Mouse (Mus musculus) forelimb bud, embryonic 11.5 days (tissue): ENCODE results near the gene Acads.
A peak's percentile ranks its signal among the peaks of the same experiment; 100 is the strongest.
"Not testable (repeated sequence)": the region's sequence is repeated elsewhere in the genome, so short reads cannot be mapped to it uniquely, and the experiment has no call there.

ENCODE experiments used
- DNase-seq: peaks from one replicate; pipeline ENCODE4 v3.0.0-alpha.2; 2012; ENCODE audit warnings: low read depth, low spot score

Acads gene

DNA sequence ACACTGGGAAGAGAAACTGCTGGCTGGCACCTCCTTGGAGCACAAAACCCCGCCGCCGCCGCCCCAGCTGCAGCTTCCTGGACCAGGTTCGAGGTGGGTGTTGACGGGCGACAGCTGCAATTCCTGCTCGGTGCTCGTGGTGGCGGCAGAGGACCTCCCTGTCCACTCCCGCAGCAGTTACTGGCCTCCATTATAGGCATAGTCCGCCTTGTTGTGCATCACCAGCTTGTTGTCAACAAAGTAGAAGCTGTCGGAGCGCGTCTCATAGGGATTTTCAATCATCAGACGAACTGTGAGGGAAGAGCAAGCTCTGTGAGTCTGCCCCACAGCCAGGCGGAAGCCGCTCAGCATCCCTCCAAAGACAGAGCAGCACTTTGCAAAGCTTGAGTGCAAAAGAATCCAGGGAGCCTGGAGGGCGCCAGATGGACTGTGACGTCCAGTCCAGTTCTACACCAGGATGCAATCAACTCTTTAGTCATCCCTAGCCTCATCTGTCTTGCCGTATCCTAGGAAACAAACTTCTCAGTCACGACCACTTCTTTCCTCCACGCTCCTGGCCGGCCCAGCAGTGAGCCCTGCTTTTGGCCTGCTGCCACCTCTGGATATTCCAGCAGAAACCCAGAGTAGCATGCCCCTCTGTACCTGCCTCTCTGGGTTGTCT lies 6.2 kb upstream of the Acads start:
- peak; percentile 66 for DNase-seq

DNA sequence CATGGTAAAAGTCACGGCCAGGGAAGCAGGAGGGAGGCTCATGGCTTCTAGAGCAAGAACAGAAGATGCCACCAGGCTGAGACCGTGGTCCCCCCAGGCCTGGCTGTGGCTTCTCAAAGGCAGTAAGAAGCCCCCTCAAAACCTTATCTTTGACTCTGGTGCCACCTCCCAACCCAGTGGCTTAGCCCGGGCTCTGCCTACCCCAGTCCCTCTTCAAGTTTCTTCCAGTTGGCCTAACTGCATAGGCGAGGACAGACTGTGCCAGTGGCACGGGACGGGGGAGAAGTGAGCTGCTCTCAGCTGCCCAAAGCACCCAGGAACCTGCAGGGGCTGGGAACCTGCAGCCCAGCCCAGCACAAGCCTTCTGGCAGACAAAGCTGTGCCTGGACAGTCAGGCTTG lies 5.5 kb upstream of the Acads start:
- no peak for DNase-seq

DNA sequence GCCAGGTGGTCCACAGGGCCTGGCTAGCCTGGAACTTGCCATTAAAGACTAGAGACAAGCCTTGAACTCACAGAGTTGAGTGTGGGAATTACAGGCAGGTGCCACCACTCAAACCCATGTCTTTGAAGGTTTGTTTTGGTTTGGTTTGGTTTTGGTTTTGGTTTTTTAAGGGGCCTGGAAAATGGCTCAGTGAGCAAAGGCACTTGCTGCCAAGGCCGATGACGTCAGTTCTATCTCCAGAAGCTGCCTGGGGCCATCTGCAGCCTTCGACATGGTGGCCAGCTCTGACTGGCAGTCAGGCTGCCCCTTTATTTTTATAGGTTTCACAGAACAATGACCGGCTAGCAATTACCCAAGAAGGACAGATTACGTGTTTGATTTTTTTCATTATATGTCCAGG lies 1.8 kb upstream of the Acads start:
- no peak for DNase-seq

DNA sequence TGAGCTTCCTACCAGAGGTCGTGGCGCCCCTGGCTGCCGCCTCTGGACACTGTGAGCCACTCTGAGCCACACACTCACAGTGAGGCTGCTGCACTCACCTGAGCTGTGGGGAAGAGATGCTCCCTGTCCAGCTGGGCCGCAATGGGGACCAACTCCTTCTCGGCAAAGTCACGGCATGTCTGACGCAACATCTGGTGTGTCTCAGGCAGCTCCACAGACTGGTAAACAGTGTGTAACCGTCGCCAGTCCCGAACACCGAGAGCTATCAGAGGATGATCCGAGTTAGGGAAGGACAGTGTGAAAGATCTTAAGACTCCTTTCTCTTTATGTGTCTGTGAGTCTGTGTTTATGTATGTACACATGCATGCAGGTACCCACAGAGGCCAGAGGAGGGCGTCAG lies 1.7 kb downstream of the Acads start:
- no peak for DNase-seq

DNA sequence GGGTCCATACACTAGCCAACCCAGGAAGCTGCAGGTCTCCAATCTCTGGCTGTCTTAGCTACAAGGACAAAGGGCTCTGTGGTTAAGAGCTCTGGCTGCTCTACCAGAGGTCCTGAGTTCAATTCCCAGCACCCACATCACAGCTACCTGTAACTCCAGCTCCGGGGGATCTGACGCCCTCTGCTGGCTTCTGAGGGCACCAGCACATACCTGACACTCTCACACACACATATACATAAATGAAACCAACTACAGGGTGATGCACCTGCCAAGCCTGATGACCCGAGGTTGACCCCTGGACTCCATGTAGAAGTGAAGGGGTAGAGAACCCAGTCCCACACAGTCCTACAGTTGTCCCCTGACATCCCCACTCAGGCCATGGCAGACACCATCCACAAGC lies 2.7 kb downstream of the Acads start:
- no peak for DNase-seq

DNA sequence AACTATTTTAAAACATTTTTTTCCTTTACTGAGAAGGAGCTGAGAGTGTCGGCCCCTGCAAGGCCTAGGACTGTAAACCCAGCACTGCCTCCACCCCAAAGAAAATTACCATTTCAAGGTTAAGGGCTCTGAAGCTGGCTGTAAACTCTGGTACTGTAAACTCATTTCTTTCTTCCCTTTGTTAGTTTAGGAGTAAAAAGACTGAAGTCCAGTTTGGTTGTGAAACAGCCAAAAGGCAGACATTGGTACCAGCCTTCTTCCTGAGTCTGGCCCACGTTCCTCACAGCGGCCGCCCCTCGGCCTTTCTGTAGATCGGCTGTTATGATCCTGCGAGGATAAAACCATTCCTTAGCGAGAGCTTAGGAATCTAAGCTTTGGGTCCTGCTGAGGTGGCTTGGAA lies 4.6 kb downstream of the Acads start:
- DNase-seq = no peak

DNA sequence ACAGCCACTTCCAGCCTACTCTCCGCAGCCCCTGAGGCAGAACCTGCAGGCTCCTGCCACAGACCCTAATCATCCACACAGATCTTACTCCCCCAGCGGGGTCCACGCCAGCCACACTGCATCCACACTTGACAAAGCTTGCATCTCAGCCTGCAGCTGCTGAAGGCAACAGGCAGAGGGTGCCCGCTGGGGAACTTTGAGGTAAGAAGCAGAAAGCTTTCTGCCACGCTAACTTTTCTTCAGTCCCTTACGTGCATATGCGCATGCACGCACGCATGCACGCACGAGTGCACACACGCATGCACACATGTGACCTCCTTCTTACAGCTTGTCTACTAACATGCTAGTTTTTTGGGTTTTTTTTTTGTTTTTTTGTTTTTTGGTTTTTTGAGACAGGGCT lies 5.9 kb downstream of the Acads start:
- no peak for DNase-seq

DNA sequence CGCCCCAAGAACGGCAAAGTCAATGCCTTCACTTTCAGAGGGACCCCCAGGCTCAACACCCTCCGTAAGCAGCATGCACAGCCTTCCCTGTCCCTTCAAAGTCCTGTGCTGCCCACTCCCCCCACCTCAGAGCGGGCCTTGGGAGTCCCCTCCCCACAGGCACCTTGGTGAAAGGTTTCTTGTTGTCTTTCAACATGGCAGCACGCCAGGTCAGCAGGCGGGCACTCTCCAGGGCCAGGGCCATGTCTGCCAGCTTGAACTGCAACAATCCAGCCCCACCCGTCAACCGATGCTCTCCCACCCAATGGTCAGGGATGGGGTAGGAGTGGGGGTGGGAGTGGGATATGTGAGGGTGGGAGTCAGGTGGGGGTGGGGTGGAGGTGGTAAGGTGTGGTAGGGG lies 8.0 kb downstream of the Acads start:
- DNase-seq = no peak

DNA sequence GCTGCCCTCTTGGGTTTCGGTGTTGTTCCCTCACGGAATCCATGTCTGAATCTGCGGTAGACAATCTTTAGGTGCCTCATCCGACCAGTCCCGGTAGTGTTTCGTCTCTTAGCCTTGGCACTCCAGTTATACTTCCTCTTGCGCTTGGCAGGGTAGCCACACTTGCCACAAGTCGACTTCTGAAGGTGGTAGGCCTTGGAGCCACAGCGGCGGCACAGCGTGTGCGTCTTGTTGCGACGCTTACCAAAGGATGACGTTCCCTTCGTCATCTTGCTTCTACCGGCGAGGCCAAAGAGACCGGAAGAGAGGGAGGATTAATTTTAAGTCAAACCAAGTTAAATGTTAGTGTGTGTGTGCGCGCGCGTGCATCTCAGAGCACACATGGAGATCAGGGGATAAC lies 15.9 kb downstream of the Acads start:
- DNase-seq = not testable (repeated sequence)

DNA sequence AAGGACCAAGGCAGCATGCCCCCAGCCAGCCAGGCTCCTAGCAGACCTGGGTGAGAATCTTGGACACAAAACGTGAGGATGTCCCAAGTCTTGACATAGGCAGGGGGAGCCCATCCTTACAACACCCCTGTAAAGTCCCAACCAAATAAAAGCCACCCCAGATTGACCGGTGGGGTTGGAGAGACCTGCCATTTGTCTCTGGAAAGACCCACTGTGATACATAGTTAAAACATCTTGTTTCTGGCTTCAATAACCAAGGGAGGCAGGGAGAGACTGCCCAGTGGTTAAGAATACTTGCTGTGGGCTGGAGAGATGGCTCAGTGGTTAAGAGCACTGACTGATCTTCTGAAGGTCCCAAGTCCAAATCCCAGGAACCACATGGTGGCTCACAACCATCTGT lies 16.9 kb downstream of the Acads start:
- DNase-seq = no peak

DNA sequence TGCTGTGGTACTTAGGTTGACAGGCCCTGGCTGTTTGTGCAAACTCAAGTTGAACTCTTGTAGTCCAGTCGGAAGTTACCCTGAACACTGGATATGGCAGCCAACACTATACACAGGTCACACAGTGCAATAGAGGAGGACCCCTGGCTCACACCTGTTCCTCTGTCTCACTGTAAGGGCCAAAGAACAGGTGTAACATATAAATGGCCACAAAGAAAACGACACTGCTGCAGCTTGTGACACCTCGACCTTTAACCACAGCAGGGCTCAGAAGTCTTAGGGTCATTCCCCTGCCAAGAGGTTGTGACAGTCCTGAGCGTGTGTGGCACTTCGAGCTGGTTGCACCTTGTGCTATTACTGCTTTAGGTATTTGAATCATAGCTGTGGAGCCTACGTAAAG lies 18.7 kb downstream of the Acads start:
- no peak for DNase-seq

DNA sequence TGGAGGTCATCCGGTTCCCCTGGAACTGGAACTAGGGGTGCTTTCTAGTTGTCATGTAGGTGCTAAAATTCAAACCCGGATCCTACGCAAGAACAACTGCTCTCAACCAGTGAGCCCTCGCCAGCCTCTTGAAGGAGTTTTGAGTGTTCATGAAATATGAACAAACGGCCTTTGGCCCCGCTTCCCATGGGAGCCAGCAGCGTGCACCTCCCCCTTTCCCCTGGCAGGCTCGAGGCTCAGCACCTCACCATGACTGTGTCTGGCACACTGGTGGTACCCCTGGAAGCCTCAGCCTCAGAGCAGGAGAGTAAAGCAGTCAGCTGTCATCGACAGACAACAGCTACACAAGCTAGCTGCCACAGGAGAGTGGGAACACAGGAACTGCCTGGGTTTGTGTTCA lies 19.2 kb downstream of the Acads start:
- no peak for DNase-seq

DNA sequence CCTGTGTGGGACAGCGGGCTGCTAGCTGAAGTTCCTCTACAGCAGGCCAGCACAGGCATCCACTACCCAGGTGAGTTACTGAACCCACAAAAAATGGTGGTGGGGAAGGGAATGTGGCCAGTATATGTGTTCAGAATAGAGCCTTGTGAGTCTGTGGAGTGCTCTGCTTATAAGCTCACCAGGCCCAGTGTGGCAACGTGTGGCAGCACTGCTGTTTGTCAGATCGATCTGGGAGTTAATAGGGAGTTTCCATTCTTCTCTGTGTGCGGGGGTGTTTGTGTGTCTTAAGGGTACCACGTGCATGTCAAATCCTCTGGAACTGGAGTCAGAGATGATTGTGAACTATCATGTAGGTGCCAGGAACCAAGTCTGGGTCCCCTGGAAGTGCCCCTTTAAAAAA lies 19.6 kb downstream of the Acads start:
- no peak for DNase-seq

DNA sequence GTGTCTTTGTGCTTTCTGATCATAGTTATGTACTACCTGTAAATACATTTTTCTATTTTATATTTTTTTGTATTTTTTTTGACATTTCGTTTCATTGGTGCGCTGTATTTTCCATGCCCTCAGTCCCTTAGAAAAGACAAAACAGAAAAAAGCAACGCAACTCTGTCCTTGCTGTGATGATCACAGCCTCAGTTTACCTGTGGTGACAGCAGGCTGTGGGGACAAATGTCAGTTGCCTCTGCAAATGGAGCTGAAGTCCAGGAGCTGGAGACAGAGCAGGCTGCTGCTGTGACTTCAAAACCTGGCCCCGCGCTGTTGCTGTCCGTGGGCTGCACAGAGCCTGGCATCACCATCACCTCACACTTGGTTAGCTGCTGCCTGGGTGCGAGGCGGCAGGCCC lies 21.0 kb downstream of the Acads start, which contains the start of gene Gm10401:
Gm10401 (minus strand) TSS at position 101 of the 400 bp plus-strand sequence.
- no peak for DNase-seq

DNA sequence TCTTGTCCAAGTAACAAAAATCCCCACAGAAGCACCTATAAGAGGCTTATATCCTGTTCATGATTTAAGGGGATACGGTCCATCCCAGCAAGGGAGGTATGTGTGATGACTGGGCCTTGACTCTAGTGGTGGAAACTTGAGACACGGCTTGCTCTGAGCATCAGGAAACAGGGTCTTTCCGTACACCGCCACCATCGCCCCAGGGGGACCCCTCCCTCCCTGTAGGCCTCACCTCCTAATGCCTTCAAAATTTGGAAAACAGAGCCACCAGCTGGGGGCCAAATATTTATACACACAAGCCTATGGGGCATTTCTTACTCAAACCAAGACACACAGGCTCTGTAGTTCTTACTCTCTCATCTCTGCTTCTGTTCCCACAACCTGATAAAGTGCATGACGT lies 27.4 kb downstream of the Acads start:
- DNase-seq = no peak

DNA sequence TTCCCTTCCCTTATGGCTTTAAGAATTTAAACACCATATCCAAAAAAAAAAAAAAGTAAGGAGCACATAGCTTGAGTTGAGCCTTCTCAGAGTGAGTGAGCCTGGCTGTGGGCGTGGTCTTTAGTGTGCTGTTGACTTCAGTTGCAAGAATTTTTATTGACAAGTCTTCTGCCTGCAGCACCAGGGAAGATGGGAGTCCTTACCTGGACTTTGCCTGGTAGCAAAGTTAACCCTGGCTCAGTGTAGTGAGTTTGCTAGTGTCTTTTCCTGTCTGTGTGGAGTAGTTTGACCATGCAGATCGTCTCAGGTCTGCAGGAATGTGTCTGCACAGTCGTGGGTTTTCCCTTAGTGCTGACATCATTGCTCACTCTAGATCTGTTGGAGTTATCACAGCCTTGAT lies 28.1 kb downstream of the Acads start:
- no peak for DNase-seq

DNA sequence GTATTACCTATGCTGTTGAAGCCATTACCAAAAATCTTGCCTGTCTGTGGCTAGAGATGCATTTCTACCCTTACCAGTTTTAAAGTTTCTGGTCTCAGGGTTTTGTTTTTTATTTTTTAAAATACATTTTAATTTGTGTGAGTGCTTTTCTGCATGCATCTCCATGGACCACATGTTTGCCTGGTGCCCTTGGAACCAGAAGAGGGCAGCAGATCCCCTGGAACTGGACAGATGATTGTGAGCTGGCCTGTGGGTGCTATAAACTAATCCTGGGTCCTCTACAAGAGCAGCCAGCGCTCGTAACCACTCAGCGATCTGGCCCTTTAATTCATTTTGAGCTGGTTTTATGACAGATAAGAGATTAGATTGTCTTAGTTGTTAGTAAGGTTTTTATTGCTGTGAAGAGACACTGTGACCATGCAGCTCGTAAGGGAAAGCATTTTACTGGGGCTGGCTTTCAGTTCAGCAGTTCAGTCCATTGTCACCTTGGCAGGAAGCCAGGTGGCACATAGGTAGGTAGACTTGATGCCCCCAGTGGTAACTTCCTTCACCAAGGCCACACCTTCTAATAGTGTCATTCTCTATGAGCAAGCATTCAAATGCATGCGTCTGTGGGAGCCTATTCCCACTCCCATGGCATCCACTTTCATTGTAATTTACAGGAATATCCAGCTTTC lies 29.4 kb downstream of the Acads start:
- no peak for DNase-seq

DNA sequence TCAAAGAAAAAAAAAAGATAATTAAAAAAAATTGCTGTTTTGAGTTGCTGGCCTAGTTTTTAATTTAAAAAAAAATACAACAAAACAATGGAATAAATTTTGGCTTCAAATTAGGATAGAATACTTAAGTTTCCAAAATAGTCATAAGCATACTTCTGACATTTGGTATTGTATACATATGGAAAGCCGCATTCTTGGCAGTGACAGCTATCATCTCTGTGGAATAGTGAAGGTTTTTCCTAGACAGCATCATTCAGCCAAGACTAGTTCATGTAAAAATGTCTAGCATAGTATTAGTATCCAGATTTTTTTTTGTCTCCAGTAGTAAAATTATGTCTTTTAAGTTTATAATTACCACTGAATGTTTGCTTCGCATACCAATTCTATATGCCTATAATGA lies 33.5 kb downstream of the Acads start:
- no peak for DNase-seq

DNA sequence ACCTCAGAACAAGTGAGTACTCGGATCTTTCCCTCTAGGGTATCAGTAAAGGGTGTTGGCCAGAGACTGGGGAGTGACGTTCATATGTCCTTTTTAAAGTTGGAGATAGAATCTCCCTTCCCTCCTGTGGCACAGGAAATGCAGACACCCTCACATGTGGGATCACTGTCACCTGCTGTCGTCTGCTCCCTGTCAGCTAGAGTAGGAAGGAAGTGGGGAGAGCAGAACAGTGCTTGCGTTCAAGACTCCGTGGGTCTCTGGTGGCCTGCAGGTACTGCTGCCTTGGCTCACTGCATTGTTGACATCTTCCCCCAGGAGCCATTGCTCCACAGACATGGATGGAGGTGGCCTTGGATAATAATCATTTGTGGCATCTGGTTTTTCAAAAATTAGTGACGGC lies 35.7 kb downstream of the Acads start:
- DNase-seq = no peak

DNA sequence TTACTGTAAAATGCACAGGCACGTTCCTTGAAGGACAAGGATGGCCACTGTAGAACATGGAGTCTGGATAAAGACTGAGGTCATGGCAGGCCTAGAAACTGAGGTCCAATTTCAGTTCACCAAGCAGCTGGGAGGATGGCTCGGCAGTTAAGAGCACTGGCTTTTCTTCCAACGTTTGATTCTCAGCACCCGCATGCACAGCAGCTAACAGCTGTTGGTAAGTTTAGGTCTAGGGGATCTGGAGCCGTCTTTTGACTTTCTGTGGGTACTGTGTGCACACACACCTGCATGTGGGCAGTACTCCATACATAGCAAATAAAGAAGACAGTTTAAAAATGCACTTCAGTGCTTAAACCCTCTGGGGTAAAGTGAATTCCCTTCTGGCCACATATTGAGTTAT lies 37.5 kb downstream of the Acads start:
- DNase-seq = no peak

DNA sequence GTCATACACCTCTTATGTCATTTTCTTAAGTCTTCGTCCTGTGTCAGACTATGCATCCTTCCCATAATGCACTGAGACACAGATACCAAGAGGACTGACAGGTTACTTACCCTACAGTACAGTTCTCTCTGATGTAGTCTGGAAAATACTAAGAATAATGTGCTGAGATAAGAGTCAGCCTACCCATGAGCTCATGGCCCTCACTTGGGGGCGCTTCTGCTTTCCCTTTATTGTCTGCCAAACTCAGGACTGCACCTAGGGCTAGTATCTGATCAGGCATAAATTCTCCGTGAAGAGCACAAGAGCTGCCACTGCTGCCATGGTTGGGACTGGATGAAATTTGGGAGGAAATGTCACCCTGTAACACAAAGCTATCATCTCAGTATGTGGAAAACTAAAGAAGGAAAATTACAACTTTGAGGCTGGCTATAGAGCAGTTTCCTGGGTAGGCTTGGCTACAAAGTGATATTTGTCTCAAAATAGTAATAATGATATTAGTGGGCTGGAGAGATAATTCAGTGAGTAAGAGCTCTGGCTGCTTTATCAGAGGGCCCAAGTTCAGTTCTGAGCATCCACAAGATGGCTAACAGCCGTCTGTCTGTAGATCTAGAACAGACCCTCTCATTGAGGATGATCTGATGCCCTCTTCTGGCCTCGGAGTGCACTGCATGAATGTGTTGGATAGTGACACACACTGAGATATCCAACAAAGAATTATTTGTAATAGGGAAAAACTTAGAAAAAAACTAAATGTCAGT lies 42.8 kb downstream of the Acads start:
- DNase-seq = peak; percentile 46

DNA sequence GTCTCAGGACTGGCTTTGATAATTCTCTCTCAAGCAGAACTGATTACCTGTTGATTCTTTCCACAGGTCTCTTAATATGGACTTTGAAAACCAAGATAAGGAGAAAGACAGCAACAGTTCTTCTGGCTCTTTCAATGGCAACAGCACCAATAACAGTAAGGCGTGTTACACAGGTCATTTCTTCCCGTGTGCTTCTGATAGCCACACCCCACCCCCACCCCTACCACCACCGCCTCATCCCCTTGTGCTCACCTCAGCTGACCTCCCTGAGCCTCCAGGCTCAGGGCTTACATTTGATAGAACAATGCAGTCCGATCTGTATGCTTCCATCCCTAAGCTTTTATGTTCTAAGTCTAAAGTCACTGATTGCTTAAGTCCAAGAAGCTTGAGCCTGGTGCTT lies 44.4 kb downstream of the Acads start:
- no peak for DNase-seq

DNA sequence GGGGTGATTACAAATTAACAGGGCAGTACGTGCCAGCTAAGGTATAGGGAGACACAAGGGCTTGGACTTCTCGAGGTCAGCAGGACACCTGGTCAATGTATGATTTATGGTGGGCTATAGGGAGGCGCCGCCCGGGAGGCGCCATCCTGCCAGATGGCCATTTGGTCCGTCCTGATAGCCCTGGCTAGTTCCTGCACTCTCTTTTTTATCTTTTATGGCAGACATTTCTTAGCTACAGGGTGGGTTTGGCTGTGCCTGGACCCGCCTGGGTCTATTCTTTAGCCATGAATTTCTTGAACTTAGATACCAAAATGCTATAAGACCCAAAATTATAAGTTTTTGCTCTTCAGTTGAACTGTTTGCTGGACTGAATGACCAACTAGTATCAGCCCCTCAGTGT lies 45.8 kb downstream of the Acads start:
- DNase-seq = not testable (repeated sequence)
